Mouse (Mus musculus) G1E (cell line): ENCODE results near the gene Cadps. TPM values are rescaled to one million over a fixed set of nuclear protein-coding genes. Genes with fewer than 3 reads are reported as not detected.

Experiments
- ATAC-seq: 2 replicates; pipeline ENCODE4 v1.8.0; 2016; ENCODE audit warnings: mild to moderate bottlenecking; ENCODE audit not compliant: insufficient number of reproducible peaks, poor library complexity, low FRiP score, severe bottlenecking; ENCODE audit errors: extremely low read depth
- DNase-seq: peaks from one replicate; pipeline ENCODE4 v3.0.0; 2012; ENCODE audit warnings: low spot score
- H3K27me3 ChIP-seq: 2 replicates; pipeline ENCODE4 v1.6.1; 2012; ENCODE audit warnings: mild to moderate bottlenecking, low read length, inconsistent platforms; ENCODE audit not compliant: insufficient read depth
- H3K36me3 ChIP-seq: replicated peaks from 2 replicates; pipeline ENCODE3; 2012; ENCODE audit warnings: mild to moderate bottlenecking, inconsistent platforms
- H3K4me1 ChIP-seq: 2 replicates; pipeline ENCODE4 v1.6.1; 2012; ENCODE audit warnings: low read depth, low read length, inconsistent platforms, mixed read lengths; ENCODE audit not compliant: insufficient read depth
- H3K4me3 ChIP-seq: 2 replicates; pipeline ENCODE4 v1.5.1; 2012; ENCODE audit warnings: low read depth, mild to moderate bottlenecking, inconsistent platforms, low read length, moderate library complexity, mixed read lengths
- H3K9me3 ChIP-seq: replicated peaks from 2 replicates; pipeline ENCODE4 v1.6.1; 2012; ENCODE audit warnings: inconsistent platforms
- CTCF ChIP-seq: IDR thresholded peaks from 2 replicates; pipeline ENCODE4 v1.5.1; 2012; ENCODE audit warnings: low read depth, low read length, inconsistent platforms, mixed read lengths
- GATA1 ChIP-seq: IDR thresholded peaks from 2 replicates; pipeline ENCODE4 v1.6.1; 2012; ENCODE audit warnings: borderline replicate concordance, low read length, inconsistent platforms, mixed read lengths
- GATA2 ChIP-seq: IDR thresholded peaks from 2 replicates; pipeline ENCODE4 v1.6.1; 2012; ENCODE audit warnings: low read depth, low read length, inconsistent platforms, borderline replicate concordance
- POLR2AphosphoS5 ChIP-seq: IDR thresholded peaks from 2 replicates; pipeline ENCODE4 v1.6.1; 2012; ENCODE audit warnings: low read depth, low read length, inconsistent platforms; ENCODE audit not compliant: insufficient replicate concordance
- TAL1 ChIP-seq: conservative IDR thresholded peaks from 2 replicates; pipeline ENCODE4 v1.6.1; 2012; ENCODE audit warnings: low read depth, low read length, inconsistent platforms, mixed read lengths
- polyA plus RNA-seq: library from polyadenylated mRNA; stranded (reverse); fragments of >175 nt; gene quantifications from 2 replicates; pipeline ENCODE4 v1.2.3, GENCODE M21; 2012
- total RNA-seq, 2 experiments: library from RNA; stranded (forward) in 1 of 2; stranded (reverse) in 1 of 2; fragments of 200-1000 nt in 1 of 2; fragments of >200 nt in 1 of 2; fragmentation: Nextera tagmentation in 1 of 2; gene quantifications; 2 replicates each; pipeline ENCODE4 v1.2.3; 2014 to 2017

The Cadps gene
- total and polyA plus RNA-seq, 3 experiments, result 0.38 TPM; not detected in 2

GRCm38 (mm10) chr14:12455064-12455591 is 367.8 kb downstream of the Cadps start:
- H3K27me3 ChIP-seq, result no peaks in the 10 kb centered on the region
- H3K9me3 ChIP-seq, result no peaks in the 10 kb centered on the region
- ATAC-seq (no peak), DNase-seq (no peak)
- H3K4me3 ChIP-seq, result no peak overlapping the region
- no peaks in the 10 kb centered on the region for H3K4me1 ChIP-seq
- TF ChIP-seq GATA2, result no peak
- TF ChIP-seq CTCF, result no peak
- TF ChIP-seq TAL1, result no peak
- TF ChIP-seq GATA1, result no peak
- no peak for TF ChIP-seq POLR2AphosphoS5
- H3K36me3 ChIP-seq, result no peaks in the 10 kb centered on the region

GRCm38 (mm10) chr14:12450807-12451206 is 372.1 kb downstream of the Cadps start:
- no peak for ATAC-seq
- H3K9me3 ChIP-seq, result no peaks in the 10 kb centered on the region
- no peaks in the 10 kb centered on the region for H3K27me3 ChIP-seq
- no peak for TF ChIP-seq GATA2
- no peak for TF ChIP-seq CTCF
- TF ChIP-seq TAL1, result no peak
- TF ChIP-seq POLR2AphosphoS5, result no peak
- TF ChIP-seq GATA1, result no peak
- no peak overlapping the region for H3K4me3 ChIP-seq
- H3K36me3 ChIP-seq, result no peaks in the 10 kb centered on the region
- H3K4me1 ChIP-seq, result no peaks in the 10 kb centered on the region
- DNase-seq, result no peak

GRCm38 (mm10) chr14:12448883-12449282 is 374.0 kb downstream of the Cadps start:
- no peak for ATAC-seq
- Histone ChIP-seq H3K4me1 (no peaks in the 10 kb centered on the region), H3K36me3 (no peaks in the 10 kb centered on the region), H3K27me3 (no peaks in the 10 kb centered on the region), H3K4me3 (no peak overlapping the region), H3K9me3 (no peaks in the 10 kb centered on the region)
- no peak for DNase-seq
- TF ChIP-seq TAL1, result no peak
- no peak for TF ChIP-seq CTCF
- TF ChIP-seq GATA1, result no peak
- no peak for TF ChIP-seq GATA2
- no peak for TF ChIP-seq POLR2AphosphoS5

- Histone ChIP-seq H3K9me3 (no peaks in the 10 kb centered on the region), H3K4me3 (no peak overlapping the region), H3K4me1 (no peaks in the 10 kb centered on the region), H3K36me3 (no peaks in the 10 kb centered on the region), H3K27me3 (no peaks in the 10 kb centered on the region)
- ATAC-seq (no peak), DNase-seq (no peak)
- TF ChIP-seq GATA2, result no peak
- TF ChIP-seq CTCF, result no peak
These were observed 381.9 kb downstream of the Cadps start for GRCm38 (mm10) chr14:12441019-12441418.

GRCm38 (mm10) chr14:12437976-12438375 is 384.9 kb downstream of the Cadps start:
- TF ChIP-seq GATA1 (no peak), GATA2 (no peak), CTCF (no peak), POLR2AphosphoS5 (no peak), TAL1 (no peak)
- Histone ChIP-seq H3K27me3 (no peaks in the 10 kb centered on the region), H3K9me3 (no peaks in the 10 kb centered on the region), H3K4me3 (no peak overlapping the region), H3K4me1 (no peaks in the 10 kb centered on the region), H3K36me3 (no peaks in the 10 kb centered on the region)
- no peak for DNase-seq
- no peak for ATAC-seq

- TF ChIP-seq POLR2AphosphoS5, result no peak
- no peak for TF ChIP-seq GATA2
- no peak for TF ChIP-seq GATA1
- no peak for TF ChIP-seq CTCF
- TF ChIP-seq TAL1, result no peak
- DNase-seq (no peak), ATAC-seq (no peak)
- Histone ChIP-seq H3K27me3 (no peaks in the 10 kb centered on the region), H3K9me3 (no peaks in the 10 kb centered on the region), H3K4me1 (no peaks in the 10 kb centered on the region), H3K4me3 (no peak overlapping the region), H3K36me3 (no peaks in the 10 kb centered on the region)
These were observed 385.5 kb downstream of the Cadps start for GRCm38 (mm10) chr14:12437422-12437821.

GRCm38 (mm10) chr14:12436903-12437368 is 385.9 kb downstream of the Cadps start:
- ATAC-seq (no peak), DNase-seq (no peak)
- Histone ChIP-seq H3K9me3 (no peaks in the 10 kb centered on the region), H3K4me1 (no peaks in the 10 kb centered on the region), H3K36me3 (no peaks in the 10 kb centered on the region), H3K27me3 (no peaks in the 10 kb centered on the region), H3K4me3 (no peak overlapping the region)
- TF ChIP-seq CTCF (no peak), GATA2 (no peak), POLR2AphosphoS5 (no peak), TAL1 (no peak), GATA1 (no peak)
